Mouse (Mus musculus): ENCODE measurements around the gene Clic1. TPM values are rescaled to one million over a fixed set of nuclear protein-coding genes. Genes with fewer than 3 reads are reported as not detected.
A peak's percentile ranks its signal among the peaks of the same experiment; 100 is the strongest.

The Clic1 gene
- polyA plus RNA-seq, 1 experiment: 6.0 TPM

- Histone ChIP-seq H3K27me3 (ENCODE audit: control insufficient read depth) (no peaks in the 10 kb centered on the region), H3K9me3 (ENCODE audit: control insufficient read depth, low read length) (no peaks in the 10 kb centered on the region), H3K4me3 (replicated peaks) (no peak overlapping the region), H3K4me1 (ENCODE audit: control insufficient read depth) (peaks cover 27% of the 10 kb centered on the region), H3K36me3 (ENCODE audit: control insufficient read depth) (no peaks in the 10 kb centered on the region; the same call in 1 of the 2 replicates)
- no peak for TF ChIP-seq GATA1 (IDR thresholded peaks at IDR 0.05; ENCODE audit: low read length)
- no peak for TF ChIP-seq TAL1 (IDR thresholded peaks at IDR 0.05; ENCODE audit: low read length)
Observed at GRCm38 (mm10) chr17:35034896-35035295, 14.9 kb upstream of the Clic1 start.

- peaks cover 30% of the 10 kb centered on the region for H3K4me1 ChIP-seq (ENCODE audit: control insufficient read depth)
- no peaks in the 10 kb centered on the region; the same call in 1 of the 2 replicates for H3K36me3 ChIP-seq (ENCODE audit: control insufficient read depth)
- H3K27me3 ChIP-seq (ENCODE audit: control insufficient read depth): no peaks in the 10 kb centered on the region
- no peaks in the 10 kb centered on the region for H3K9me3 ChIP-seq (ENCODE audit: control insufficient read depth, low read length)
- no peak overlapping the region for H3K4me3 ChIP-seq (replicated peaks)
- TF ChIP-seq TAL1 (IDR thresholded peaks at IDR 0.05; ENCODE audit: low read length) (no peak), GATA1 (IDR thresholded peaks at IDR 0.05; ENCODE audit: low read length) (no peak)
Observed at GRCm38 (mm10) chr17:35039121-35039873, 10.5 kb upstream of the Clic1 start.

- H3K4me3 ChIP-seq (replicated peaks): no peak overlapping the region
- peaks cover 70% of the 10 kb centered on the region for H3K4me1 ChIP-seq (ENCODE audit: control insufficient read depth)
- no peaks in the 10 kb centered on the region for H3K9me3 ChIP-seq (ENCODE audit: control insufficient read depth, low read length)
Observed at GRCm38 (mm10) chr17:35043794-35044193, 6.0 kb upstream of the Clic1 start.

GRCm38 (mm10) chr17:35044904-35045806 lies 4.6 kb upstream of the Clic1 start:
- TF ChIP-seq TAL1 (IDR thresholded peaks at IDR 0.05; ENCODE audit: low read length) (no peak), GATA1 (IDR thresholded peaks at IDR 0.05; ENCODE audit: low read length) (peak; percentile 32)
- no peaks in the 10 kb centered on the region; the same call in 1 of the 2 replicates for H3K36me3 ChIP-seq (ENCODE audit: control insufficient read depth)
- H3K4me1 ChIP-seq (ENCODE audit: control insufficient read depth): peaks cover 84% of the 10 kb centered on the region

More at GRCm38 (mm10) chr17:35043794-35044193, 6.0 kb upstream of the Clic1 start:
- no peaks in the 10 kb centered on the region; the same call in 1 of the 2 replicates for H3K36me3 ChIP-seq (ENCODE audit: control insufficient read depth)
- no peaks in the 10 kb centered on the region for H3K27me3 ChIP-seq (ENCODE audit: control insufficient read depth)
- TF ChIP-seq TAL1 (IDR thresholded peaks at IDR 0.05; ENCODE audit: low read length): no peak
- no peak for TF ChIP-seq GATA1 (IDR thresholded peaks at IDR 0.05; ENCODE audit: low read length)

GRCm38 (mm10) chr17:35045807-35046680 lies 3.7 kb upstream of the Clic1 start:
- Histone ChIP-seq H3K4me3 (replicated peaks) (peak overlapping the region; percentile 81), H3K4me1 (ENCODE audit: control insufficient read depth) (peaks cover 92% of the 10 kb centered on the region), H3K9me3 (ENCODE audit: control insufficient read depth, low read length) (no peaks in the 10 kb centered on the region), H3K27me3 (ENCODE audit: control insufficient read depth) (no peaks in the 10 kb centered on the region), H3K36me3 (ENCODE audit: control insufficient read depth) (no peaks in the 10 kb centered on the region; the same call in 1 of the 2 replicates)
- no peak for TF ChIP-seq GATA1 (IDR thresholded peaks at IDR 0.05; ENCODE audit: low read length)

More at GRCm38 (mm10) chr17:35044904-35045806, 4.6 kb upstream of the Clic1 start:
- Histone ChIP-seq H3K27me3 (ENCODE audit: control insufficient read depth) (no peaks in the 10 kb centered on the region), H3K9me3 (ENCODE audit: control insufficient read depth, low read length) (no peaks in the 10 kb centered on the region), H3K4me3 (replicated peaks) (peak overlapping the region; percentile 81)

- Histone ChIP-seq H3K4me3 (replicated peaks) (peak within 1 kb of the TSS; percentile 81), H3K9me3 (ENCODE audit: control insufficient read depth, low read length) (no peaks in the 10 kb centered on the region), H3K4me1 (ENCODE audit: control insufficient read depth) (peaks cover 92% of the 10 kb centered on the region), H3K36me3 (ENCODE audit: control insufficient read depth) (no peaks in the 10 kb centered on the region; the same call in 1 of the 2 replicates), H3K27me3 (ENCODE audit: control insufficient read depth) (no peaks in the 10 kb centered on the region)
- TF ChIP-seq GATA1 (IDR thresholded peaks at IDR 0.05; ENCODE audit: low read length) (no peak), TAL1 (IDR thresholded peaks at IDR 0.05; ENCODE audit: low read length) (no peak)
Observed at GRCm38 (mm10) chr17:35046681-35047455, 2.9 kb upstream of the Clic1 start, which contains the start of gene Msh5. Gene Msh5 (minus strand): TSS chr17:35046745.

- no peak for TF ChIP-seq TAL1 (IDR thresholded peaks at IDR 0.05; ENCODE audit: low read length)
- TF ChIP-seq GATA1 (IDR thresholded peaks at IDR 0.05; ENCODE audit: low read length): no peak
- H3K36me3 ChIP-seq (ENCODE audit: control insufficient read depth): peaks cover 8% of the 10 kb centered on the region
- H3K4me1 ChIP-seq (ENCODE audit: control insufficient read depth): peaks cover 96% of the 10 kb centered on the region
- no peaks in the 10 kb centered on the region for H3K27me3 ChIP-seq (ENCODE audit: control insufficient read depth)
- H3K4me3 ChIP-seq (replicated peaks): peak overlapping the region; percentile 46
- H3K9me3 ChIP-seq (ENCODE audit: control insufficient read depth, low read length): no peaks in the 10 kb centered on the region
Observed at GRCm38 (mm10) chr17:35047688-35048087, 2.1 kb upstream of the Clic1 start.
